Mouse (Mus musculus) gastrocnemius, adult 2 months (tissue): ENCODE measurements around the gene Rpusd2. TPM values are rescaled to one million over a fixed set of nuclear protein-coding genes. Genes with fewer than 3 reads are reported as not detected.
"Not testable (repeated sequence)": the region's sequence is repeated elsewhere in the genome, so short reads cannot be mapped to it uniquely, and the experiment has no call there.

Source experiments
- DNase-seq: peaks from one replicate; pipeline ENCODE4 v3.0.0; 2022
- H3K27ac ChIP-seq: fragments of 200-600 bp; 2 replicates; pipeline ENCODE4 v1.8.1; 2022; ENCODE audit warnings: mild to moderate bottlenecking
- H3K4me3 ChIP-seq: fragments of 200-600 bp; 2 replicates; pipeline ENCODE4 v1.8.1; 2022; ENCODE audit warnings: mild to moderate bottlenecking, moderate library complexity
- CTCF ChIP-seq: fragments of 200-600 bp; IDR thresholded peaks from 2 replicates; pipeline ENCODE4 v1.8.1; 2022; ENCODE audit warnings: antibody characterized with exemption, mild to moderate bottlenecking, moderate library complexity
- intact Hi-C: fragments of 180-260 bp; cut with DNase I; formaldehyde crosslinking; loops from one replicate; pipeline ENCODE4 v1.15.1; 2025
- long read RNA-seq, 2 experiments: library from polyadenylated mRNA; stranded (forward); transcript quantifications; one replicate each; pipeline ENCODE4 v2.0.0; 2021
- total RNA-seq, 2 experiments: library from RNA; stranded (reverse); gene quantifications; 2 replicates each; pipeline ENCODE4 v1.2.3; 2021

Rpusd2 gene
- 1 to 10 TPM; 2.8 to 3.4 TPM for total RNA-seq
- long read RNA-seq, experiment 1, partial matches to known transcripts: 0 of 4 reads
- long read RNA-seq, experiment 1, other reads (novel, unspliced or antisense): 1 of 4 reads
- long read RNA-seq, experiment 2, partial matches to known transcripts: 1 of 5 reads
- long read RNA-seq, experiment 2, other reads (novel, unspliced or antisense): 0 of 5 reads

DNA sequence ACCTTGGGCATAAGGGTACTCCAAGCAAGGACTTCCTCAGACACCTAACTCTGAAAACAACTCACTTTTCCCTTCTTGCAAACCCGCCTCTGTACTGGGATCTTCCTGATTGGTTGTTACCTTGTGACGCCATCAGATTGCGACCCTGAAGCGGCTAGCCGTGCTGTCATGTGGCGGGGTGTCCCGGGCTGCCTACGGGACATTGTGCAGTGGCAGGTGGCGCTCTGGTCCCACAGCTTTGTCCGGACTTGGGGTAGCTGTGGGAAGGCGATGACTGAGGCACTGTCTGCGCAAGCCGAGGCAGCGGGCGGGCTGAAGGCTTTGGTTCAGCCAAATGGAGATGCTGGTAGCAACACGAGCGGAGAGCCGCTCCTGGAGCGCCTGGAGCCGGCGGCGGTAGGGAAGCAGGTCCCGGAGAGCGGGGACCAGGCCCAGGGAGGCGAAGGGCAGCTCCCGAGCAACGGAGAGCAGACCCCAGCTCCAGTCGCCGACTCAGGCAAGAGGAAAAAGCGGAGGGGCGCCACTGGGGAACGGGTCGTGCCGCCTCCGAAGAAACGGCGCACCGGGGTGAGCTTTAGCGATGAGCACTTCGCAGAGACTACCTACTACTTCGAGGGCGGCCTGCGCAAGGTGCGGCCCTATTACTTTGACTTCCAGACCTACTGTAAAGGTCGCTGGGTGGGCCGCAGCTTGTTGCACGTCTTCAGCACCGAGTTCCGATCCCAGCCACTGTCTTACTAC is at the start of gene Rpusd2:
Gene Rpusd2, plus strand, starts transcription at position 135 of the 741 bp plus-strand sequence.
- DNase-seq: peak; percentile 94
- TF ChIP-seq CTCF: peak; percentile 46; the same call in 1 of the 2 replicates
- Histone ChIP-seq H3K4me3 (peak within 1 kb of the TSS; percentile 72), H3K27ac (peak within 1 kb of the TSS; percentile 90)
- intact Hi-C loops: loop anchor here (10.0 kb wide), 1 partner anchor 250 kb away; the partner anchor contains the start of gene Vps18

GRCm38 (mm10) chr2:118995490-118995889 is 39.1 kb upstream of the Rpusd2 start:
- TF ChIP-seq CTCF: no peak
- intact Hi-C loops: no loop called here

GRCm38 (mm10) chr2:118995919-118996797 is 38.4 kb upstream of the Rpusd2 start:
- intact Hi-C loops: no loop called here
- no peak for TF ChIP-seq CTCF
- no peak overlapping the region for H3K27ac ChIP-seq
- no peak overlapping the region for H3K4me3 ChIP-seq
- DNase-seq: no peak

More at GRCm38 (mm10) chr2:118995490-118995889, 39.1 kb upstream of the Rpusd2 start:
- Histone ChIP-seq H3K27ac (no peak overlapping the region), H3K4me3 (no peak overlapping the region)
- DNase-seq: no peak

DNA sequence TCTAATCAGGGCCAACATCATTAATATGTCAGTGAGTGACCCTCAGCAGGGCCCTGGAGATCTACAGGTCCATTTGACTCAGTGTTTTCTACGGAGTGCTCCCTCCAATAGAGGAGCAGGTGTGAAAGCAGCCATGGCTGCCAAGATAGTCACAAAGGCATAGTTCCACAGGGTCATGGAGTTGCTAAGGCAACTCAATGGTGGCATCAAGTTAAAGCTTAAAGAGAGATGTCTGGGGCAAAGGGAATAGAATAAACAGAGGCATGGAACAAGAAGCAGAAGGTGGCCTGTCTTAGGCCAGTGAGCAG is 37.8 kb upstream of the Rpusd2 start:
- intact Hi-C loops: no loop called here
- Histone ChIP-seq H3K27ac (no peak overlapping the region), H3K4me3 (no peak overlapping the region)
- DNase-seq: no peak
- no peak for TF ChIP-seq CTCF

DNA sequence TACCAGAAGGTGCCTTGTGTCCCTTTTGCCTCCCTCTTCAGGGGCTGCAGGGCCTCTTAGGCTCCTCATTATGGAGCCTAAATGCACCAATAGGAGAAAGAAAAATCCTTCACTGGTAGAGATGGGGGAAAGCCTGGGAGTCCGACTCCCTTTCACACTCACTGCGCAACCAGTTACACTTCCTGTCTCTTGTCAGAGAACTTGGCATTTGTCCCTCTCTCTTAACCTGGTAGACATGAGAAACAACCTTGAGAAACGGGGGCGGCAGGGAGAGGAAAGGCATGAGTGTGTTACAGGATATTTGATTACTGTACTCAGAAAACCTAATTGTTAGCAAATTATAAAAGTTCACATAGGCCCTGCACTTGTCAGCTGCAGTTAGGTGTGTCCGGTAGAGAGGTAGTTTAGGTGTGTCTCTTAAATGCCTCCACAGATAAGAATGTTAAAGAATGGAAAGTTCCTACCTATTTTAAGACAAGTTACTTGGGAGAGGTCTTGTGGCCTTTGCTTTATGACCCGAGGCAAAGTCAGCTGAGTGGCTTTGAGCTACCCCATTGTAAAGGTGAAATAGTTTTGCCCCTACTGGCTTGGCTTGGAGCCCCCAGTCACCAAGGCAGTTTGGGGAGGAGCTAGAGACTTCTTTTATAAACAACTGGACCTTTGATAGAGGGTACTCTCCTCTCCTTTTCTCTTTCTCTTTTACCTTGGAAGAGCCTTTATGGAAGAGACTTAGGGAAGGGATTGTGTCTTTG is 36.3 kb upstream of the Rpusd2 start:
- Histone ChIP-seq H3K27ac (no peak overlapping the region), H3K4me3 (no peak overlapping the region)
- no peak for TF ChIP-seq CTCF
- intact Hi-C loops: no loop called here
- no peak for DNase-seq

- TF ChIP-seq CTCF: no peak
- no peak for DNase-seq
Observed at GRCm38 (mm10) chr2:118999025-118999639, 35.5 kb upstream of the Rpusd2 start.

DNA sequence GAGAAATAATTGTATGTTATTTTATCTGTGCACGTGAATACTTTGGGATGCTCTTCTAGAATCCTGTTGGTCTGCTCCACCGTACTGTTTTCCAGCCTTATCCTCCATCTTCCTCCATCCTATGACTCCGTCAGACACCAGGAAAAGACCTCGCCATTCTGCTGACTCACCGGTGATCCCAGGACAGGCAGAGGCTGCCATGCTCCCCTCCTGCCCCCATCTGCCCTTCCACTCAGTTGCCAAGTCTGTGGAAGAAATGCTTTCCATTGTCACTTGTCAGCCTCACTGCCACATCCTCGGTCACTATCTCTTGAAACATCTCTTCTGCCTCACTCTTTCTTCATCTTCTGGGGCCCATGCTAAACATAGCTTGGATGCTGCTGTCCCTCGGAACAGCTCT is 27.7 kb upstream of the Rpusd2 start:
- Histone ChIP-seq H3K4me3 (no peak overlapping the region), H3K27ac (no peak overlapping the region)
- intact Hi-C loops: no loop called here
- TF ChIP-seq CTCF: no peak
- DNase-seq: no peak

More at GRCm38 (mm10) chr2:118999025-118999639, 35.5 kb upstream of the Rpusd2 start:
- Histone ChIP-seq H3K4me3 (no peak overlapping the region), H3K27ac (no peak overlapping the region)
- intact Hi-C loops: no loop called here

DNA sequence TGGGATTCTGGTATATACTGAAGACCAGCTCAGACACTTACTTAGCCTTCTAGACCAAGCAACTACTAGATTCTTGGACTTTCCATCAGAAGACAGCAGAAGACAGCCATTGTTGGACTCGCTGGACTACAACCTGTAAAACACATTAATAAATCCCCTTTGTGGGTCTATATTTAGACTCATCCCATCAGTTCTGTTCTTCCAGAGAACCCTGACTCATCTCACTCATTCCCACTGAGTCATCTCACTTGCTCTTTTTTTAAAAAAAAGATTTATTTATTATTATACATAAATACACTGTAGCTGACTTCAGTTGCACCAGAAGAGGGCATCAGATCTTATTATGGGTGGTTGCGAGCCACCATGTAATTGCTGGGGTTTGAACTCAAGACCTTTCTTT is 25.2 kb upstream of the Rpusd2 start:
- no peak for DNase-seq
- H3K4me3 ChIP-seq: no peak overlapping the region
- intact Hi-C loops: no loop called here
- no peak overlapping the region for H3K27ac ChIP-seq
- TF ChIP-seq CTCF: no peak

DNA sequence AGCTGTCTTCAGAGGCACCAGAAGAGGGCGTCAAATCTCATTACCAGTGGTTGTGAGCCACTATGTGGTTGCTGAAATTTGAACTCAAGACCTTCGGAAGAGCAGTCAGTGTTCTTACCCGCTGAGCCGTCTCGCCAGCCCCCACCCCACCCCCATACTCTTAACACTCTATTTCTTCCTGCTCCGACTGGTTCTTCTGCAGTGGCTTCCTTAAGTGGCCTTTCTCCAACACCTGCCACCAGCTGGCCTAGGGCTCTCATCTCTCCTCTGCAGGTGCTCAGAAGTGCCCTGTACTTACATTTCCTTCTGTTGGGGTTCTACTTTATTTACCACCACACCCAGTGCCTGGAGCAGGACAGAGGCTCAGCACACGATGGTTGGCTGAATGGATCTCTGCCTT is 19.6 kb upstream of the Rpusd2 start:
- Histone ChIP-seq H3K27ac (peak overlapping the region; percentile 71), H3K4me3 (no peak overlapping the region)
- peak; percentile 14; the same call in 1 of the 2 replicates for TF ChIP-seq CTCF
- DNase-seq: no peak
- intact Hi-C loops: no loop called here

DNA sequence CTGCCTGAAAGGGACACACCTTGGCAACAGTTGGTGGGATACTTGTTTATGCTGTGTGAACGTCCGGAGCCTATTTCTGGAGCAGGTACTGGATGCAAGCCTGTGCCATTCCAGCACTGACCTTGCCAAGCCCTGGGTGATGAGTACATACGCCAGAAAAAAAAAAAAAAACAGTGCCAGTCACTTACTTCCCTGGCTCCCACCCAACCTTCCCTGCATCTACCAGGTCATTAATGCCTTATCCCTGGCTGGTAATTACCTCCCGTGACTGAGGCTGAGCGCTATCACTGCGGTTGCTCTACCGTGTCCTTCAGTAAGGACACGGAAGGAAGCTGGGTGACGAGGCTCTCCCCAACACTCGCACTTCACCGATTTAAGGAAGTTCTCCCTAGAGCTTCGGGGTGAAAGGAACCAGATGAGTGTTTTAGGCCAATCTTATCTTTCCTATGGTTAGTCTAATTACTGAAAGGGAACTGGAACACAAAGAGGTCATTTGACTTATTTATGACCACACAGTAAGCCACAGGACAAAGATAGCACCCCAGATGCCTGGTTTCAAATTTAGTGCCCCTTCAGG is 18.9 kb upstream of the Rpusd2 start:
- H3K27ac ChIP-seq: peak overlapping the region; percentile 82
- intact Hi-C loops: no loop called here
- DNase-seq: peak; percentile 80
- no peak for TF ChIP-seq CTCF
- H3K4me3 ChIP-seq: peak overlapping the region; percentile 9

DNA sequence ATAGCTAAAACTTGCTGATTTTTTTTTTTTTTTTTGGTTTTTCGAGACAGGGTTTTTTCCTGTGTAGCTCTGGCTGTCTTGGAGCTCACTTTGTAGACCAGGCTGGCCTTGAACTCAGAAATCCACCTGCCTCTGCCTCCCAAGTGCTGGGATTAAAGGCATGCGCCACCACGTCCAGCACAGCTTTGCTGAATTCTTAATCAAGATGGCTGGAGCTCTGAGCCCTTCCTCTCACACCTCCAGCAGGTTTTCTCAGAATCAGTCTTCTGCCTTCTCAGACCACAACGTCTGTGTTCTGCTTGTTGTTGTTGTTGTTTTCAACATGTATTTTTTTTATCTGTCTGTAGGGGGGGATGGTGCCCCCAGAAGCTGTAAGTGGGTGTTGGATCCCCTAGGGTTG is 18.3 kb upstream of the Rpusd2 start:
- H3K4me3 ChIP-seq, intact Hi-C loops: not testable (repeated sequence)
- H3K27ac ChIP-seq: peak overlapping the region; percentile 82; the same call in 1 of the 2 replicates

More for the DNA sequence above, 18.3 kb upstream of the Rpusd2 start:
- not testable (repeated sequence) for DNase-seq
